Mouse (Mus musculus) CH12.LX (cell line): ENCODE measurements at regions not wholly inside any gene's neighbourhood (a gene's known extent, or its start where the extent isn't known, plus 50 kb on each side); places are given as distances from the start of the nearest gene placed in this dataset.
A peak's percentile ranks its signal among the peaks of the same experiment; 100 is the strongest.

Source experiments
- CHD2 ChIP-seq: IDR thresholded peaks from 2 replicates; pipeline ENCODE4 v1.6.1; 2011; ENCODE audit warnings: low read length, improper control_type of control experiment
- CTCF ChIP-seq, 2 experiments: IDR thresholded peaks in 1 of 2; conservative IDR thresholded peaks in 1 of 2; 2 replicates each; pipeline ENCODE4 v1.5.1; 2011 to 2012; ENCODE audit warnings: low read depth in 2 of 2, low read length in 2 of 2, improper control_type of control experiment in 1 of 2, inconsistent platforms in 1 of 2, mild to moderate bottlenecking in 1 of 2, moderate library complexity in 1 of 2
- EP300 ChIP-seq: IDR thresholded peaks from 2 replicates; pipeline ENCODE4 v1.6.1; 2011; ENCODE audit warnings: low read length, improper control_type of control experiment
- GABPA ChIP-seq: IDR thresholded peaks from 2 replicates; pipeline ENCODE4 v1.6.1; 2012; ENCODE audit warnings: low read depth, low read length, improper control_type of control experiment, inconsistent platforms; ENCODE audit not compliant: insufficient replicate concordance
- MXI1 ChIP-seq: IDR thresholded peaks from 2 replicates; pipeline ENCODE4 v1.6.1; 2011; ENCODE audit warnings: mild to moderate bottlenecking, low read depth, low read length, improper control_type of control experiment
- NELFE ChIP-seq: IDR thresholded peaks from 2 replicates; pipeline ENCODE4 v1.6.1; 2011; ENCODE audit warnings: low read depth, low read length, improper control_type of control experiment
- POLR2A ChIP-seq: IDR thresholded peaks from 2 replicates; pipeline ENCODE4 v1.6.1; 2011; ENCODE audit warnings: low read depth, mild to moderate bottlenecking, improper control_type of control experiment, low read length
- SIN3A ChIP-seq: IDR thresholded peaks from 2 replicates; pipeline ENCODE4 v1.6.1; 2012; ENCODE audit warnings: low read length, improper control_type of control experiment, inconsistent platforms
- TBP ChIP-seq: conservative IDR thresholded peaks from 2 replicates; pipeline ENCODE4 v1.6.1; 2011; ENCODE audit warnings: low read depth, low read length, improper control_type of control experiment
- ZKSCAN1 ChIP-seq: IDR thresholded peaks from 2 replicates; pipeline ENCODE4 v1.6.1; 2012; ENCODE audit warnings: low read depth, inconsistent platforms, low read length, improper control_type of control experiment, borderline replicate concordance
- ZMIZ1 ChIP-seq: IDR thresholded peaks from 2 replicates; pipeline ENCODE4 v1.6.1; 2012; ENCODE audit warnings: low read depth, mild to moderate bottlenecking, inconsistent platforms, low read length, improper control_type of control experiment

DNA sequence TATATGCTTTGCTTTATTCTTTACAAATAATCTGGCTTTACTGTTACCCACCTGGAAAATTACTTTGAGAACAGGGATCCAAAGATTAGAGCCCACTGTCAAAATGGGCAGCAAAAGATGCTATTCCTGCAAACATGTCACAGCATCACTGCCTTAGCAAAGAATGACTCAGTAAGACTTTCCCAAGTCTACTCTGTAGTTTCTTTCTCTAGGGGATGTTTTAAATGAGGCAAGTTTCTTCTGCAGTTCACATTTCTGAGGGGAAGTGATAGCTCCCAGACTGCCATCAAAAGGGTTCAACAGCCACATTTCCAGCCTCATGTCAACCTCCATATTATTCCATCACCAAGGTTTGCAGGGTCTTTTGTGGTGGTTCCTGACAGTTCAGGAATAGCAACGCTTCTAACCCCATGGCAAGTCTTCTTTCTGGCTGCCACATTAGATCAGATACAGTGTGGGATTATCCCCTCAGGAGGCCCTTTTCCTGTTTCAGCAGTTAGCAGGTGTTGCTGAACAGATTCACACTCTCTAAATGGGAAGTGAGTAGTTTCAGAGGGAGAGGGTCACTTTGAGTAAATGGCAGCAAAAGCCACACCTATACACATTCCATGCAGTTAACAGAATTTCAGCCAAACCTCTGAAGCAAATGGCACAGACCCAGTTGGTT lies 669.7 kb upstream of the Adgra3 start:
- TF ChIP-seq EP300 (peak; percentile 97), CTCF (conservative IDR thresholded peaks at IDR 0.05 in 1 of 2, IDR thresholded peaks at IDR 0.05 in 1 of 2; ENCODE audit: low read depth in 2 of 2, low read length in 2 of 2) (no peak), GABPA (no peak), POLR2A (peak; percentile 20; the same call in 1 of the 2 replicates), SIN3A (peak; percentile 75), TBP (0 out of 2 replicates have a peak, but pooled peaks have one; percentile 45), CHD2 (peak; percentile 93), MXI1 (peak; percentile 20; the same call in 1 of the 2 replicates), ZKSCAN1 (no peak), ZMIZ1 (0 out of 2 replicates have a peak, but pooled peaks have one; percentile 27), NELFE (peak; percentile 4; the same call in 1 of the 2 replicates)
